Mouse (Mus musculus): Measurements from ENCODE around the gene Slc25a10. TPM values are rescaled to one million over a fixed set of nuclear protein-coding genes. Genes with fewer than 3 reads are reported as not detected.

The Slc25a10 gene
- 10 to 100 TPM; 25.6 to 27.2 TPM for total RNA-seq (2021)
- long read RNA-seq, experiment 1, transcript Slc25a10-201 (11 exons, 2,023 nt): major isoform, 15 of 23 reads
- long read RNA-seq, experiment 1, partial matches to known transcripts: 4 of 23 reads
- long read RNA-seq, experiment 1, other reads (novel, unspliced or antisense): 3 of 23 reads
- long read RNA-seq, experiment 2, transcript Slc25a10-201 (11 exons, 2,023 nt): major isoform, 19 of 35 reads
- long read RNA-seq, experiment 2, partial matches to known transcripts: 3 of 35 reads
- long read RNA-seq, experiment 2, other reads (novel, unspliced or antisense): 8 of 35 reads

DNA sequence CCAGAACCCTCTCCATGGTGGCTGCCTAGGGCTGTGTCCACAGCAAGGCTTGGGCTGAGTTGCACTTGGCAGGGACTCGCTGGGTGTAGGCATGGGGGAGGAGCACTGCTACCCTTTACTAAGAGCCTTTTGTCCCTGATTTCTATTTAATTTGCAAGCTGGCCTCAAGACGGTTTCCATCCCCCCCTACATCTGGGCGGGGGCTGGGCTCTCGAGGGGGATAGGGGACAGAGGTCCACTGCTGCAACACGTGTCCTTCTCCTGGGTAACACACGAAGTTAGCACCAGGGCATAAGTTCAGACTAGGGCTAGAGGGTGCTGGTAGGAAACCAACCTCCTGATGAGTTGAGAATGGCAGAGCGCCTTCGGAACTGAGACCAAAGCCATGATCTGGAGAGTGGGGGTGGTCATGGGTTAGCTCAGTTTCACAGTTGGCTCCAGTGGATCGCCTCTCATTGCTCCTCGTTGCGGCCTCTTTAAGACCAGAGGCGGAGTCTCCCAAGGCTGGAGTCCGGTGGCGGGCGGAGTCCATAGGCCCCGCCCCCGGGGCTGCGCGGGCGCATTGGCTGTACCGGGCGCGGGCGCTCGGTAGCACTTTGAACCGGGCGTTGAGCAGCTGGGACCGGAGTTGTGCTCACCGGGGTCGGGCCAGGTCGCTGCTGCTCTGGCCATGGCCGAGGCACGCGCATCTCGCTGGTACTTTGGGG lies at the start of gene Slc25a10:
Gene Slc25a10 (plus strand): TSS at position 524 of the 707 bp plus-strand sequence.
- peak; percentile 81 to 88 for DNase-seq (ENCODE audit: low spot score in 2 of 2)

DNA sequence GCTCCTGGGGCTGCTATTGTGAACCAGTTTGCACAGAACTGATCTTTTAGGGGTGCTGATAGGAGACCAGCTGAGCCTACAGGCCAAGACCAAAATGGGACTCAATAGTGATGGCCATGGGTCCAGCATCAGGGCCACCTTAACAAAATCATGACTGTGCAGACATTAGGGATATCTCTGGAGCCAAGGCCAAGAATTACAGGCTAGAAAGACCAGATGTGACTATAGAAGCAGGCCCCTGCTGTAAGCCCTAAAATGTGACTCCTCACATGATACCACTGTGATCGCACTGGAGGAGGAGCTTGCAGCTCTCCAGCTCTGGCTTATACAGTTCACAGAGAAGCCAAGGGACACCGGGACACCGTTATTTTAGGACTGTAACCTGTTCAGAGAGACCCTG lies 49.3 kb upstream of the Slc25a10 start, which contains the start of gene Tspan10:
Gene Tspan10 (plus strand): TSS at position 301 of the 400 bp plus-strand sequence.
- no peak for DNase-seq (ENCODE audit: low spot score in 2 of 2)

DNA sequence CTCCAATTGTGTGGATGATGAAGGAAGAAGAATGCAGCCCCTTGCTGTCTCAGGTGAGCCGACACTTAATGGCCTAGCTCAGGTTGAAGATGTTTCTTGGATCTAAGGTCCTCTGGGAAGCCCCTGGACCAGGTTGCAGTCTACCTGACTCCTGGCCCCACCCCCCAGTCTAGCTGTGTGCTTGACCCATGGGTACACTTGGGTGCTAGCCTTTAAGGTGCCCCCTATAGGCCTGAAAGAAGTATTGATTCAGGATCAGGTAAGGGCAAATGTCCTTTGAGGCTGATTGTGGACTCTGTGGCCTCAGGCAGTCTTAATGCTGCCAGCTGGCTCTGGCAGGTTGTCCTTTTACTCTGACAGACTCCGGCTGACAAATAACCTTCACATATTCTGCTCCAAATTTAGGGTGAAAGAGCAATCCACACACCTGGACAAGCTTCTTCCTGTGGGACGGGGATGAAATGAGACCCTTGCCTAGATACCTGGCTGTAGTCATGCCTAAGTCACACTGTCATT lies 48.8 kb upstream of the Slc25a10 start:
- DNase-seq (ENCODE audit: low spot score in 2 of 2): no peak

- DNase-seq (ENCODE audit: low spot score in 2 of 2): no peak
These were observed 47.5 kb upstream of the Slc25a10 start for GRCm38 (mm10) chr11:120444106-120444505.

GRCm38 (mm10) chr11:120445475-120445874 lies 46.2 kb upstream of the Slc25a10 start:
- no peak for DNase-seq (ENCODE audit: low spot score in 2 of 2)

DNA sequence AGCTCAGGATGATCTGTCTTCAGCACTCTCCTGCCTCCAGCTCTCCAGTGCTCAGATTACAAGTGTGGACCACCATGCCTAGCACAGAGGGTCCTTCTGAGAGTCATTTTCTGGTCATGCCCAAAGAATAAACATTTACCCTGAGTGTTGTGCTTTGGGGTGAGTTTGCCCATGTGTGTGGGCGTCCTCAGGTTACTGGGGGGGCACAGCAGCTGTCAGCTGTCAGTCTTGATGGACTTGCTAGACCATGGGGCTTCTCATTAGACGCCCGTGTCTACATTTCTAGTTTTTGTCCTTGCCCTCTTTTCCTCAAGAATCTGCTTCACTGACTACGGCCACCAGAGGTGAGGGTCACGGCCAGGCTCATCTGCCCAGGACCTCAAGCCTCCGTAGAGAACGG lies 44.5 kb upstream of the Slc25a10 start:
- DNase-seq (ENCODE audit: low spot score in 2 of 2): no peak

DNA sequence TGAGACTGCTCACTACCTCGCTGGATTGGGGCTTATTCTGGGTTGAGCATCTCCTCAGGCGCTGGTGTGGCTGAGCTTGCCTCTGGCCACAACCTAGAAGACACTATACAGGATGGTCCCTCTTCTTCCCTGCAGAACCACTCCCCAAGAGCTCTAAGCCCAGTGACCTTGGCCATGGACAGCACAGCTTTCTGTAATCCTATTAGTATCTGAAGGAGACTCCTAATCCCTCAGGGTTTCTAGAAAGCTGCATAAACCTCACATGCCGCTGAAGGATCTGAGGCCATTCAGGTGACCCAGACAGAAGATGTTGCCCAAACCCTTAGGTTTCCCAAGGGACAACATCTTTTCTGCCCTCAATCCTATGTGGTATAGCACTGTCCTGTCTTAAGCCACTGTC lies 39.4 kb upstream of the Slc25a10 start:
- DNase-seq (ENCODE audit: low spot score in 2 of 2): no peak

DNA sequence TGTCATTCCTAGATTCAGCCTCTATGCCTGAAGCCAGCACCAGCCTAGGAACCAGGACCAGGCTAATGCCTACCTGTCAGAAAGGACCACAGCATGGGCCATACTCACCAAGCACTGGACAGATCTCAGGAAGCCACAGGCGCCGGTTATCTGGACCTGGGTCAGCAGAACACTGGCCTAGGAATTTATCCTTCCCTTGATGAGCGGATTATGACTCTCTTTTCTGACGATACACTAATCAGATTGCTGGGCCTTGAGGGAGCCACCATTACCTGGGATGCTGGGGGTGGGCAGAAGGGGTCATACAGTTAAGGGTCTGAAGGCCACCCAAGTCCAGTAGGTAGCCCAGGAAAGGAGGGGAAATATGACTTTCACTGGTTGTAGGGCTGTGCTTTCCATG lies 38.3 kb upstream of the Slc25a10 start, which contains the start of gene Pde6g:
Gene Pde6g (minus strand): TSS at position 195 of the 400 bp plus-strand sequence.
- no peak for DNase-seq (ENCODE audit: low spot score in 2 of 2)

DNA sequence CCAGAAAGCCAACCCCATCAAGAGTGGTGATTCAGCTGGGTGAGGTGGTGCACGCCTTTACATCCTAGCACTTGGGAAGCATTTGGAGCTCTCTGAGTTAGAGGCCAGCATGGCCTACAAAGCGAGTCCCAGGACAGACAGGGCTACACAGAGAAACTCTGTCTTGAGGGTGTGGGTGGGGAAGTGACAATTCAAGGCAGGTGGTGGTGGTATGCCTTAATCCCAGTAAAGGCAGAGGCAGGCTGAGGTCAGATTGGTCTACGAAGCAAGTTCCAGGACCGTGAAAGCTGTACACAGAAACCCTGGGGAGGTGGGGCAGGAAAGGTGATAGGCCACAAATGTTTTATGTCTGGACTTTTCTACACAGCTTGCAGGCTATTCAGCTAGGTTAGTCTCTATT lies 36.7 kb upstream of the Slc25a10 start:
- DNase-seq (ENCODE audit: low spot score in 2 of 2): no peak

GRCm38 (mm10) chr11:120455413-120455812 lies 36.2 kb upstream of the Slc25a10 start:
- no peak for DNase-seq (ENCODE audit: low spot score in 2 of 2)

DNA sequence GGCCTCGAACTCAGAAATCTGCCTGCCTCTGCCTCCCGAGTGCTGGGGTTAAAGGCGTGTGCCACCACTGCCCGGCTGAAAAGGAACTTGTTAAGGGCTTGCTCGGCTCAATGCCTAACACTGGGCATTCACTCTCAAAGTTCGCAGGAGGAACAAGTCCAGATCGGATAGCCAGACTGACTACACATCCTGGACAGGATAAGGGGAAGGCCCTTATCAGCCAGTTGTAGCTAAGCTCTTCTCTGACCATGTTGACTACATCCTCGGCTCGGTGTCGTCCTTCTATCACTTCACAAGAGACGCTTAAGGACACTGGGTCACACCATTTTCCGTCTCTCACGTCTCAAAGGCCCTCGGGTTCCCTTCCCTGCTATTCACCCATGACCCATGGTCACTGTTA lies 34.3 kb upstream of the Slc25a10 start:
- no peak for DNase-seq (ENCODE audit: low spot score in 2 of 2)

GRCm38 (mm10) chr11:120457772-120458751 lies 33.6 kb upstream of the Slc25a10 start, which contains the start of the genes Oxld1 and Ccdc137:
TSS of gene Oxld1 (minus strand) at chr11:120458068.
TSS of gene Ccdc137 (plus strand) at chr11:120458115.
- peak; percentile 77 to 80 for DNase-seq (ENCODE audit: low spot score in 2 of 2)

GRCm38 (mm10) chr11:120458847-120459597 lies 32.6 kb upstream of the Slc25a10 start:
- DNase-seq (ENCODE audit: low spot score in 2 of 2): no peak

DNA sequence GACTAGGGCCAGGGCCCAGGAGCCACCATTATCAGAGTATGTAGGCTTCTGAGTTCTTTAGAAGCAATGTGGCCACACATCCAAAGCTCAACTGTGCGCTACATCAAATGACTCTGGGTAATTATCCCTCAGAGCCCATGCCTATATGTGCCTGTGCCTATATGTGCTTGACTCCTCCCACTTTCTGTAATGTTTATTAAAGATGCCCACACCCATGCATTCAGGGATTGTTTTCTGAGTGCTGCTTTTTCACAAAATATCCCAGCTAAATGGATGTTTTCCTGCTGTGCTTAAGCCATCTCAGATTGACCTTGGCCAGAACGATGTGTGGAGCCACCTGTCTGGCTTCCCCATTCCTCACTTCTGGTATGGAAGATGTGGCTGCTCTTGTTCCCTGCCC lies 28.1 kb upstream of the Slc25a10 start:
- no peak for DNase-seq (ENCODE audit: low spot score in 2 of 2)

GRCm38 (mm10) chr11:120464365-120464764 lies 27.3 kb upstream of the Slc25a10 start:
- DNase-seq (ENCODE audit: low spot score in 2 of 2): no peak

DNA sequence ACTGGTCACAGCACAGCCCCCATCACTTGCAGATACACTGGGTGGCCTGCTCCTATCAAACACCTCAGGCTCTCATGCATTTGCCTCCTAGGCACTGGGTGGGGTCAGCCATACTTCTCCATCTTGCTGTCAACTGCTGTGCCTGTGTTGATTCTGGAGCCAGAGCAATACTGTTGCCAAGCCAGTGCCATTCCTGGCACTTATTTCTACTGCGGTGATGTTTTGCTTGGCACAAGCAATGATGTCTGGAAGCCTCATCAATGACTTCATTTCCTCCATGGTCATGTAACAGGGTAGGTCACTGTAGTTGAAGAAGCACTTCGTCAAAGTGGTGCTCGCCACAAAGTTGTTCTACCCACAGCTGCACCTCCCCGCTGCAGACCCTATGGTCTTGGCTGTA lies 26.1 kb upstream of the Slc25a10 start:
- DNase-seq (ENCODE audit: low spot score in 2 of 2): no peak

GRCm38 (mm10) chr11:120467051-120467735 lies 24.4 kb upstream of the Slc25a10 start, which contains the start of gene Arl16:
TSS of gene Arl16 (minus strand) at chr11:120467607.
- DNase-seq (ENCODE audit: low spot score in 2 of 2): peak; percentile 89 to 97

GRCm38 (mm10) chr11:120467736-120468092 lies 23.9 kb upstream of the Slc25a10 start:
- no peak for DNase-seq (ENCODE audit: low spot score in 2 of 2)

GRCm38 (mm10) chr11:120472052-120472451 lies 19.6 kb upstream of the Slc25a10 start:
- no peak for DNase-seq (ENCODE audit: low spot score in 2 of 2)
